Mouse (Mus musculus) lung, adult 2 months (tissue): ENCODE results near the gene Cbln3.

ENCODE experiments used
- CTCF ChIP-seq: fragments of 200-500 bp; IDR thresholded peaks from 2 replicates; pipeline ENCODE4 v1.5.1; 2011; ENCODE audit warnings: mild to moderate bottlenecking, low read length, control low read depth; ENCODE audit not compliant: insufficient read depth
- POLR2A ChIP-seq: fragments of 200-500 bp; IDR thresholded peaks from 2 replicates; pipeline ENCODE4 v1.6.1; 2011; ENCODE audit warnings: low read depth, mild to moderate bottlenecking, control low read depth, low read length, borderline replicate concordance; ENCODE audit errors: extremely low read depth

GRCm38 (mm10) chr14:55873714-55874683 is 10.2 kb downstream of the Cbln3 start:
- TF ChIP-seq CTCF (peak; percentile 88), POLR2A (no peak)
